Mouse (Mus musculus): Measurements from ENCODE around the gene Vmn2r67. TPM values are rescaled to one million over a fixed set of nuclear protein-coding genes. Genes with fewer than 3 reads are reported as not detected.

Vmn2r67 gene
- not detected for polyA plus RNA-seq (2017; shearing (Covaris generic))

DNA sequence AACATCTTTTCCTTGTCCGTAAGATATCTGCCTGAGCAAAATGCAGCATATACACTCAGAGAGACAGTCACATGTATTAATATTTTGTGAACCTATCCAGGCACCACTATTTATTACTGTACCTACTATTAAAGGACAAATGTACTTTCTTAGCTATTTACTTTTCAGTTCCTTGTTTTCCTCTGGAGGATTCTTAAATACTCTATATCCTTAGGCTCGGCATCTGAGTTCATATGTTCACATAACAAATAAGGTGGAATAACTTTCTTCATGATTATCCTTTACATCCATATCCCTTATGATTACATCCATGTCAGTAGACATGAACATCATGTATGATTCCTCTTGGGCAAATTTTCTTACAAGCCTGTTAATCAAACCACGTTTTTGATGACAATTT, at the start of gene Vmn2r67:
Gene Vmn2r67, minus strand, starts transcription at position 101 of the 400 bp plus-strand sequence.

Other genes with a start within 250 kb of the Vmn2r67 start
- gene Vmn2r65, start 191.9 kb downstream of the Vmn2r67 start, polyA plus RNA-seq (2017; shearing (Covaris generic)): not detected
- 0.07 TPM for gene Vmn2r66, start 143.7 kb downstream of the Vmn2r67 start, polyA plus RNA-seq (2017; shearing (Covaris generic))
- 0.14 TPM for gene Vmn2r68, start 81.8 kb upstream of the Vmn2r67 start, polyA plus RNA-seq (2017; shearing (Covaris generic))

Measured in naive thymus-derived CD4-positive, alpha-beta T cell, adult 5 months (primary cell).